Mouse (Mus musculus) hematopoietic multipotent progenitor cell, adult 10-12 weeks (in vitro differentiated cells): Measurements from ENCODE around the gene Gm13288. TPM values are rescaled to one million over a fixed set of nuclear protein-coding genes. Genes with fewer than 3 reads are reported as not detected.

ENCODE experiments used
- polyA plus RNA-seq: library from polyadenylated mRNA; stranded (reverse); fragments of >175 nt; gene quantifications from 2 replicates; pipeline ENCODE4 v1.2.3, GENCODE M21; 2012; ENCODE audit warnings: low replicate concordance

Gene Gm13288
- polyA plus RNA-seq, 1 experiment, result not detected

Other genes with a start within 250 kb of the Gm13288 start
- gene Ifna15, start 247.3 kb upstream of the Gm13288 start, polyA plus RNA-seq, result not detected in 2 replicates
- not detected in 2 replicates for gene Ifna14, start 233.7 kb upstream of the Gm13288 start, polyA plus RNA-seq
- not detected in 2 replicates for gene Ifna9, start 213.1 kb upstream of the Gm13288 start, polyA plus RNA-seq
- gene Ifna12, start 202.2 kb upstream of the Gm13288 start, polyA plus RNA-seq, result not detected in 2 replicates
- gene C87499, start 171.1 kb upstream of the Gm13288 start, polyA plus RNA-seq, result not detected in 2 replicates
- gene Ifna13, start 161.1 kb upstream of the Gm13288 start, polyA plus RNA-seq, result not detected in 2 replicates
- not detected in 2 replicates for gene Ifna16, start 128.6 kb upstream of the Gm13288 start, polyA plus RNA-seq
- gene Ifna2, start 121.6 kb upstream of the Gm13288 start, polyA plus RNA-seq, result not detected in 2 replicates
- gene Ifnab, start 114.2 kb upstream of the Gm13288 start, polyA plus RNA-seq, result not detected in 2 replicates
- gene Gm26566, start 83.7 kb upstream of the Gm13288 start, polyA plus RNA-seq, result 0.11 and 0.58 TPM in 2 replicates
- 6.5 and 7.8 TPM in 2 replicates for gene Klhl9, start 83.1 kb upstream of the Gm13288 start, polyA plus RNA-seq
- gene Gm13271, start 50.7 kb upstream of the Gm13288 start, polyA plus RNA-seq, result not detected in 2 replicates
- gene Gm13283, start 45.4 kb upstream of the Gm13288 start, polyA plus RNA-seq, result not detected in 2 replicates
- not detected in 2 replicates for gene Gm13290, start 31.7 kb upstream of the Gm13288 start, polyA plus RNA-seq
- gene Gm13289, start 28.6 kb upstream of the Gm13288 start, polyA plus RNA-seq, result not detected in 2 replicates
- not detected in 2 replicates for gene Gm13272, start 25.7 kb upstream of the Gm13288 start, polyA plus RNA-seq
- not detected in 2 replicates for gene Ifnz, start 23.4 kb upstream of the Gm13288 start, polyA plus RNA-seq
- gene Gm13276, start 19.8 kb upstream of the Gm13288 start, polyA plus RNA-seq, result not detected in 2 replicates
- not detected in 2 replicates for gene Gm13277, start 16.9 kb upstream of the Gm13288 start, polyA plus RNA-seq
- gene Gm13278, start 14.0 kb upstream of the Gm13288 start, polyA plus RNA-seq, result not detected in 2 replicates
- gene Gm13275, start 11.0 kb upstream of the Gm13288 start, polyA plus RNA-seq, result not detected in 2 replicates
- gene Gm13279, start 8.1 kb upstream of the Gm13288 start, polyA plus RNA-seq, result not detected in 2 replicates
- not detected in 2 replicates for gene Gm13285, start 5.9 kb upstream of the Gm13288 start, polyA plus RNA-seq
- gene Gm13287, start 2.3 kb upstream of the Gm13288 start, polyA plus RNA-seq, result not detected in 2 replicates
- not detected in 2 replicates for gene Ifna7, start 10.7 kb downstream of the Gm13288 start, polyA plus RNA-seq
- not detected in 2 replicates for gene Ifna11, start 14.4 kb downstream of the Gm13288 start, polyA plus RNA-seq
- gene Ifna6, start 21.9 kb downstream of the Gm13288 start, polyA plus RNA-seq, result not detected in 2 replicates
- not detected in 2 replicates for gene Ifna5, start 30.0 kb downstream of the Gm13288 start, polyA plus RNA-seq
- not detected in 2 replicates for gene Ifna4, start 36.3 kb downstream of the Gm13288 start, polyA plus RNA-seq
- gene Ifna1, start 44.6 kb downstream of the Gm13288 start, polyA plus RNA-seq, result not detected in 2 replicates
- gene Ifne, start 74.7 kb downstream of the Gm13288 start, polyA plus RNA-seq, result not detected in 2 replicates